Mouse (Mus musculus) c-Kit-positive CD71-positive TER-119-positive erythroid progenitor cells, embryonic 14.5 days (primary cell): Measurements from ENCODE around the gene Whamm.

Experiments used
- DNase-seq: peaks from one replicate; pipeline ENCODE4 v3.0.0-alpha.2; 2013; ENCODE audit warnings: low spot score

The Whamm gene

GRCm38 (mm10) chr7:81571108-81571940 is at the start of gene Whamm:
Gene Whamm, plus strand, starts transcription at chr7:81571266.
- peak; percentile 94 for DNase-seq

GRCm38 (mm10) chr7:81523008-81523662 is 47.9 kb upstream of the Whamm start:
- DNase-seq, result peak; percentile 83

- no peak for DNase-seq
These were observed 47.4 kb upstream of the Whamm start for GRCm38 (mm10) chr7:81523663-81524017.

- no peak for DNase-seq
These were observed 42.1 kb upstream of the Whamm start for GRCm38 (mm10) chr7:81528918-81529317.

GRCm38 (mm10) chr7:81531462-81531861 is 39.6 kb upstream of the Whamm start:
- no peak for DNase-seq

GRCm38 (mm10) chr7:81536478-81536877 is 34.6 kb upstream of the Whamm start:
- no peak for DNase-seq

GRCm38 (mm10) chr7:81538070-81538675 is 32.9 kb upstream of the Whamm start:
- no peak for DNase-seq

GRCm38 (mm10) chr7:81539565-81539964 is 31.5 kb upstream of the Whamm start:
- DNase-seq, result no peak

- no peak for DNase-seq
These were observed 30.1 kb upstream of the Whamm start for GRCm38 (mm10) chr7:81540999-81541398.

- no peak for DNase-seq
These were observed 29.0 kb upstream of the Whamm start for GRCm38 (mm10) chr7:81541924-81542524.

- DNase-seq, result no peak
These were observed 28.1 kb upstream of the Whamm start for GRCm38 (mm10) chr7:81542934-81543333.

GRCm38 (mm10) chr7:81548864-81549263 is 22.2 kb upstream of the Whamm start:
- DNase-seq, result no peak

GRCm38 (mm10) chr7:81553589-81553988 is 17.5 kb upstream of the Whamm start:
- no peak for DNase-seq

- DNase-seq, result peak; percentile 50
These were observed 16.7 kb upstream of the Whamm start for GRCm38 (mm10) chr7:81554369-81554768.

- no peak for DNase-seq
These were observed 14.2 kb upstream of the Whamm start for GRCm38 (mm10) chr7:81556839-81557238.

- DNase-seq, result no peak
These were observed 13.6 kb upstream of the Whamm start for GRCm38 (mm10) chr7:81557252-81557984.

- no peak for DNase-seq
These were observed 13.1 kb upstream of the Whamm start for GRCm38 (mm10) chr7:81557985-81558360.

- no peak for DNase-seq
These were observed 11.7 kb upstream of the Whamm start for GRCm38 (mm10) chr7:81559231-81559980.

- DNase-seq, result no peak
These were observed 10.7 kb upstream of the Whamm start for GRCm38 (mm10) chr7:81560101-81561049.

GRCm38 (mm10) chr7:81561211-81561610 is 9.9 kb upstream of the Whamm start:
- DNase-seq, result no peak
